ENCODE assay signal across 10 mouse cellular contexts in genomic region chr10:40084332-40085093, GRCm38 (mm10). TPM values are rescaled to one million over a fixed set of nuclear protein-coding genes. Genes with fewer than 3 reads are reported as not detected.
A peak's percentile ranks its signal among the peaks of the same experiment; 100 is the strongest.
DNase-seq lines count a peak whose midpoint lies in the region; ATAC-seq lines count a peak whose summit lies in the region.
"Had no signal": no experiment of that assay in that cellular context is flagged by ENCODE, and none has a peak within 500 bp of the region (broad histone marks: within the 10 kb centered on the region; RNA-seq: fewer than 3 reads in every experiment).

No protein-coding gene starts in this region.

- no peak overlapping the region for H3K9ac ChIP-seq in limb, embryonic 15.5 days

- intact Hi-C loops in left cerebral cortex, postnatal 36 days (cut with DNase I) = no loop called here
- intact Hi-C loops in left cerebral cortex, postnatal 10 days (cut with DNase I) = no loop called here

- H3K4me3 ChIP-seq in limb, embryonic 15.5 days = no peak overlapping the region
- H3K4me3 ChIP-seq in midbrain, embryonic 10.5 days = no peak overlapping the region

- no peaks in the 10 kb centered on the region for H3K36me3 ChIP-seq in limb, embryonic 15.5 days
- no peaks in the 10 kb centered on the region for H3K36me3 ChIP-seq in midbrain, embryonic 10.5 days

- no peak overlapping the region for H3K27ac ChIP-seq in limb, embryonic 15.5 days
- H3K27ac ChIP-seq in midbrain, embryonic 10.5 days (replicated peaks) = no peak overlapping the region

- peaks cover 18% of the 10 kb centered on the region for H3K4me1 ChIP-seq in limb, embryonic 15.5 days
- H3K4me1 ChIP-seq in midbrain, embryonic 10.5 days = peaks cover 8% of the 10 kb centered on the region; the same call in 1 of the 2 replicates

- no peaks in the 10 kb centered on the region for H3K9me3 ChIP-seq in limb, embryonic 15.5 days
- H3K9me3 ChIP-seq in midbrain, embryonic 10.5 days (replicated peaks) = no peaks in the 10 kb centered on the region

- peak; percentile 82 to 86 for DNase-seq in cerebellum, postnatal 10 days
- no peak for DNase-seq in cerebellum, adult 9-10 months
- DNase-seq in left cerebral cortex, postnatal 36 days (ENCODE audit: low spot score in 2 of 2) = peak; percentile 11 to 30
- DNase-seq in left cerebral cortex, postnatal 10 days (ENCODE audit: extremely low spot score in 1 of 2, low spot score in 2 of 2) = no peak
- DNase-seq in adipocyte (ENCODE audit: low spot score) = peak; percentile 71
- DNase-seq in layer of hippocampus, adult 11-12 months (ENCODE audit: low spot score) = no peak
- no peak for DNase-seq in midbrain, embryonic 10.5 days (ENCODE audit: low spot score)
- DNase-seq: layer of hippocampus, postnatal 36 days had no signal

- WGBS in limb, embryonic 15.5 days = 61% methylated on average over 12 of the region's 12 CpGs
- 78% methylated on average over 12 of the region's 12 CpGs for WGBS in midbrain, embryonic 10.5 days

- no peaks in the 10 kb centered on the region for H3K27me3 ChIP-seq in limb, embryonic 15.5 days
- no peaks in the 10 kb centered on the region for H3K27me3 ChIP-seq in midbrain, embryonic 10.5 days (ENCODE audit: low read depth, poor library complexity, severe bottlenecking)

- no peak overlapping the region for H3K4me2 ChIP-seq in limb, embryonic 15.5 days

- ATAC-seq in limb, embryonic 15.5 days (ENCODE audit: insufficient number of reproducible peaks, low FRiP score, low TSS enrichment, low read depth) = peak; percentile 75; the same call in 1 of the 2 replicates
- ATAC-seq: midbrain, embryonic 16.5 days had no signal

RNA-seq across cellular contexts. Expression of gene Slc16a10, which starts 57.5 kb away (rescaled TPM):
- total RNA-seq in left cerebral cortex, postnatal 36 days (2021) = 1 to 10 TPM; 2.6 to 3.1 TPM
- 1 to 10 TPM; 2.7 to 2.8 TPM for total RNA-seq in left cerebral cortex, postnatal 10 days (2021)
- polyA plus RNA-seq in limb, embryonic 15.5 days (2015; fragmentation: Nextera tagmentation; extraction: Ambion mirVana) = 7.3 and 7.9 TPM in 2 replicates
- polyA plus RNA-seq in midbrain, embryonic 10.5 days (2016; fragmentation: Nextera tagmentation; extraction: Ambion mirVana) = 5.0 and 6.4 TPM in 2 replicates

RNA-seq across cellular contexts. Expression of gene Mfsd4b1, which starts 59.4 kb away (rescaled TPM):
- total RNA-seq in left cerebral cortex, postnatal 36 days (2021) = under 1 TPM; 0.57 to 0.79 TPM
- under 1 TPM in 1 of 2 experiments, not detected in 1; 0.28 TPM for total RNA-seq in left cerebral cortex, postnatal 10 days (2021)
- polyA plus RNA-seq in limb, embryonic 15.5 days (2015; fragmentation: Nextera tagmentation; extraction: Ambion mirVana) = 0.32 and 0.67 TPM in 2 replicates
- polyA plus RNA-seq in midbrain, embryonic 10.5 days (2016; fragmentation: Nextera tagmentation; extraction: Ambion mirVana) = not detected in 2 replicates

Comparison
In these comparisons a context has a peak if more than half of its experiments do, and no peak if none do; other contexts are left out.
1. DNase-seq: peak in cerebellum, postnatal 10 days (2 of 2), left cerebral cortex, postnatal 36 days (2 of 2) and adipocyte (single experiment); none in cerebellum, adult 9-10 months (single experiment), left cerebral cortex, postnatal 10 days (0 of 2), layer of hippocampus, adult 11-12 months (single experiment) and midbrain, embryonic 10.5 days (single experiment).